Mouse (Mus musculus) heart, adult 11 months (tissue): ENCODE data around the gene Mgat5.
A peak's percentile ranks its signal among the peaks of the same experiment; 100 is the strongest.

Experiments used
- DNase-seq: peaks from one replicate; pipeline ENCODE4 v3.0.0; 2022

Gene Mgat5

GRCm38 (mm10) chr1:127396569-127397349, 191.9 kb downstream of the Mgat5 start:
- DNase-seq: no peak

DNA sequence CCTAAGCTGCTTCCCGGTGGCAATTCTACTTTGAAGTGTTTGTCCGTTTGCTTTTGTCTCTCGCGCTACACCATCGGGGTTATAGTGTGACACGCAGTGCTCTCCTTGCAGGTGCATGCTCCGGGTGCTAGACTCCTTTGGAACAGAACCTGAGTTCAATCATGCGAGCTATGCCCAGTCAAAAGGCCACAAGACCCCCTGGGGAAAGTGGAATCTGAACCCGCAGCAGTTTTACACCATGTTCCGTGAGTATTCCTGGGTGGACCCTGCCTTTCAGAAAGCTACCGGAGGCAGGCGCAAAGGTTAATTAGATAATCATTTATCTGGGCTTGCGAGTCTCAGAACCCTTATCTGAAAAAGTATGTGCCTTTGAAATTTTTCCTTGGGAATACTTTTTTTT, 192.6 kb downstream of the Mgat5 start:
- no peak for DNase-seq

GRCm38 (mm10) chr1:127398186-127398585, 193.4 kb downstream of the Mgat5 start:
- DNase-seq: no peak

GRCm38 (mm10) chr1:127400198-127400597, 195.4 kb downstream of the Mgat5 start:
- no peak for DNase-seq

DNA sequence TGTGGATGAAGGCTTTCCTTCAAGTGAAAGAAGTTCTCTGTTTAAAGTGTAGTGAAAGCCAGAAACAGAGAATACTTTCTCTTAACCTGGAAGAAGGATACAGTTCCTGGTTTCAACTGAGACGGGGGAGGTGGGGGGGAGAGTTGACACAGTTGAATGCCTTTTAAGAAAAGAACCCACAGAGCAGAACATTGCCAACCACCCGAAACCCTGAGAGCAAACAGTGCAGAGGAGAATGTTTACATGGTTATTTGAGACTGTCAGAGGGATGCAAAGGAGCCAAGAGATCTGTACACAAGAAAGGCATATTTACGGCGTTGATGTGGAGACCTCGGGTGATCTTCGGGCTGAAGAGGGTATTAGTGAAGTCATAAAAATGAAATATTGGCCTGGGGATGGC, 195.9 kb downstream of the Mgat5 start:
- DNase-seq: no peak

DNA sequence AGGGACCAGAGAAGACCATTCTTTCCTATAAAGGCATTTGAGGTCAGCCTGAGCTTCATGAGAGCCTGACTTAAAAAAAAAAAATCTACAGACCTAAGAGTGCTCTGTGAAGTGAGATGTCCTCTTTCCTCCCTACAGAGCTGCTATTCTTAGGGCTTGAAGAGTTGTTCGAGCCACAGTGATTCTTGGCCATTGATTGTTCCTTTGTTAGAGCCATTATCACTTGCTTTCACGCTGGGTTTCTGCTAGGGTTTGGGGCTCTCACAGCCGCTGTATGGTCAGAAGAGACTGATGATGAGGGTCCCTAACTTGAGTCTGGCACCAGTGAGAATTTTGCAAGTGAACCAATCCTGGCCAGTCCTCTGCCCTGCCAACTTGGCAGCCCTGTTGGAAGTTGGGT, 199.8 kb downstream of the Mgat5 start:
- no peak for DNase-seq

DNA sequence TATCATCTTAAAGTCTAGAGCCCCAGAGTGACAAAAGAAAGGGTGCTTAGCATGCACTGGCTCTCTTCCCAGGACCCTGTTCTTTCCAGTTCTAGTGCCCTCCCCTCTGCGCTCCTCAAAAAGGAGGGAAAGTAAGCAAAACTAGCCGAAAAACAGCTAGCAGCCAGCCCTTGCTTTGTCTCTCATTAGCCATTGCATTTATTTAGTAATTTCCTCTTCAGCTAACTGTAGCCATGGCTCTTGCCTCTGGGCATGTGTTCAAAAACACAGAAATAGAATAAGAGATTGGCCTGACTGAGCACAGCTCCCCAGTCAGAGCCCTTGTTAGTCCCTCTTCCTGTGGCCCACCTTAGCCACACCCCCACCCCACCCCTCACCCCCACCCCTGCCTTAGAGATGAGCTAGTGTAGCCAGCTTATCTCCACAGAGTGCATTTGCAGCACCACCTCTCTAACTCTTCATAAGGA, 204.2 kb downstream of the Mgat5 start:
- DNase-seq: peak; percentile 89

GRCm38 (mm10) chr1:127409512-127409911, 204.7 kb downstream of the Mgat5 start:
- peak; percentile 94 for DNase-seq

GRCm38 (mm10) chr1:127414500-127414899, 209.7 kb downstream of the Mgat5 start:
- no peak for DNase-seq

- DNase-seq: no peak
These were observed 211.1 kb downstream of the Mgat5 start for GRCm38 (mm10) chr1:127415896-127416295.

DNA sequence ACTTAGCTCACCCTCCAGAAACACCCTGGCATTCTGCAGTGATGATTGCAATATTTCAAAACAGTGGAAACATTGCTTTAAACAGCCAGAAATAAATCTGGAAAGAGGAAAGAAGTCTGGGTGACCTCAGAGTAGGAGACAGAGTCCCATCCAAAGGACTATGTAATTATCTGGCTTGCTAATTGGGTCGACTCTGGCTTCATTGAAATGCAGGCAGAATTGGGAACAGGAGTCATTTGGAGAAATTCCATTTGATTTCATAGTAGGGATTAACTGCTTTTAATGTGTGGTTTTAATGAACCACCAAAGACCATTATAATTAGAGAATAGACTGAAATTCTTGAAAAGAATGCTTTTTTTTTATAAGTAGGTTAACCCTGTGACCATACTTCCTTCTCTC, 212.2 kb downstream of the Mgat5 start:
- DNase-seq: no peak

GRCm38 (mm10) chr1:127418916-127419575, 214.2 kb downstream of the Mgat5 start:
- no peak for DNase-seq

GRCm38 (mm10) chr1:127419581-127419980, 214.8 kb downstream of the Mgat5 start:
- DNase-seq: no peak

DNA sequence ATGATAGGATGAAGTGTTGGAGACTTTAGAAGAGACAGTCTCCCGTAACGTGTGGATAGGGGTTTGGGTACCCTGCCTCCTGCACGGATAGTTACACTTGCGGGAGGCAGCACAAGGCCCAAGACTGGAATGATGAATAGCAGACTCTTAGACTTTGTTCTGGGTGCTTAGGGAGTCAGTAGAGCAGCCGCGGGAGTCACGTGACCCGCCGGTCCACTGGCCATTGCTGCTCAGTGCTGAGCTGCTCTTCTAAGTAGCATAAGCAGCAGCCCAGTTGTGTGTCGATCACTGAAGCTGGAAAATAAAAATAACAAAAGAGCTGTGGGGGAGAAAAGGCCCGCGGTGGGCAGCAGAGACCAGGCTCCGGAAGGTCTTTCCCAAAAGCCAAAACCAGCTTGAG, 215.6 kb downstream of the Mgat5 start:
- DNase-seq: no peak

GRCm38 (mm10) chr1:127420795-127421194, 216.0 kb downstream of the Mgat5 start:
- DNase-seq: no peak

GRCm38 (mm10) chr1:127422565-127422964, 217.8 kb downstream of the Mgat5 start:
- DNase-seq: no peak

DNA sequence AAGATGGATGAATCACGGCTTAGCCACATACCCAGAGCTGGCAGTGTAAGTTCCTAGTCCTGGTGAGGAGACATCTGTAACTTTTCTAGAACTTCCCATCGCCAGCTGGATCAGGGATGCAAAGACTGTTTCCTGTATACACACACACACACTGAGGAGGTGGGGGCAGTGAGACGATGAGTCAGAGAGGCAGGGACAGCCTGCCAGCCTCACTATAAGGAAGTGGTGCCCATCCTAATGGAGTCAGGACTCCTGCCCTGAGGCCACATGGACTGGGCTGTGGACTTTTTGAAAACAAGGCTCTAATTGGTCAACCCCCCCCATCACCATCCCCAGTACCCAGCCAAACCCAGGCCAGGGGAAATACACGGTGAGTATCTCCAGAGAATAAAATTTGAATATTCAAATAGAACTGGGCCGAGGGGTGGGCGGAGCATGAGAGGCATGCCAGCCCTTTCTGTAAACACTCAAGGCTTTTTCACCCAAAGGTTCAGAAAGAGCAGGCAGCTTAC, 220.3 kb downstream of the Mgat5 start:
- peak; percentile 96 for DNase-seq

GRCm38 (mm10) chr1:127430290-127430689, 225.5 kb downstream of the Mgat5 start:
- no peak for DNase-seq

GRCm38 (mm10) chr1:127434829-127435228, 230.0 kb downstream of the Mgat5 start:
- no peak for DNase-seq

DNA sequence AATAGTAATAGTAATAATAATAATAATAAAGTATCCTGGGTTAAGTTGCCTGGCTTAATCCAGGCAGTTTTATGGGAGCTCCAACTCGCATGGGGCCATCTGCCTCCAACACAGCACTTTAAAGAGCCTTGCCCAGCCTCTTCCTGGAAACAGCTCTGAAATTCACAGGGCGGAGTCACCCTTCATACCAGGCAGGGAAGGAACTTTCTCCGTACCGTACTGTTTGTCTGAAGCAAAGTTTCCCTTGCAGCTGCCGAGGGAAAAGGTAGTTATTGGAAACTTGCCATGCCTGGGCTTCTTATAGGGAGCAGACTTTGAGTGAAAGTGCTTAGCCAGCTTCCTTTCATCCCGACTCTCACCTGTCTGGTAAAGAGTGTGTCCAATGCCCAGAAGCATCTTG, 232.3 kb downstream of the Mgat5 start:
- DNase-seq: no peak

DNA sequence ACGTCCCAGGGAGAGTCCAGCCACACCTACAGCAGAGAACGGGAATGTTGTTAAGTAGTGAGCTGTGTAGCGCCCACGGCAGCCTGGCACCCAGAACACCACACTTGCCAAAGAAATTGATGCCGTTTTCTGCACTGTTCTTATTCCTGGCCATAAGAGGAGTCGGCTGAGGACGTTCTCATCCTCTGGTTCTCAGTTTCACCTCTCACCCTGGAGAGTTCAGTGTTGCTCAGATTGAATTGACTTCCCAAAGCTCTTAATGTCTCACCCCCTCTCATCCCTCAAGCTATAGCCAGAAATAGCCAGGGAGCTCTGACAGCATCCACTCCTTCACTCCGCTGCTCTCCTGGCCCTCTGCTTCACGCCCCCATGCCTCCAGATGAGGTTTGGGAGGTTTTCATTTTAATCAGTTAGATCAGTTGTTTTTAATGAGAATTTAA, 234.7 kb downstream of the Mgat5 start:
- no peak for DNase-seq

- no peak for DNase-seq
These were observed 236.2 kb downstream of the Mgat5 start for GRCm38 (mm10) chr1:127441007-127441406.

DNA sequence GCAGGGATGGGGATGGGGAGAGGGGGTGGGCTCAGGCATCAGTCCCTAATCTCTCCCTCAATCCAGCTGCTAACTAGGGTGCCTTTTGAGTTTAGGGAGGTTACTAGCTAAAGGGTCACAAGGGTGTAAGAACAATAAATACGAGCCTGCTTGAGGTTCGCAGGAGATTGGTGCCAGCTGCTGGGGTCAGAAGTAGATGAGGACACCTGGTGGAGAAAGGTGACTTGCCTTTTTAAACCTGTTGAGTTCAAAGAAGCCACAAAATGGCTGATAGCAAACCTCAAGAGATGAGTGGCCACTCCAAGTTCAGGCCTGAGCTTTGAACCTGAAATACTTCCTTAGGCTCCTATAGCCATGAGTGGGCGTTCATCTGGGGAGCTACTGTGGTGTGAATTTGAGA, 236.9 kb downstream of the Mgat5 start:
- DNase-seq: peak; percentile 82
